Mouse (Mus musculus): ENCODE data around the gene Pdzd7.
"Not testable (repeated sequence)": the region's sequence is repeated elsewhere in the genome, so short reads cannot be mapped to it uniquely, and the experiment has no call there.

Gene Pdzd7

GRCm38 (mm10) chr19:45058841-45059240 lies 13.3 kb upstream of the Pdzd7 start:
- intact Hi-C loops (cut with DNase I), result no loop called here

DNA sequence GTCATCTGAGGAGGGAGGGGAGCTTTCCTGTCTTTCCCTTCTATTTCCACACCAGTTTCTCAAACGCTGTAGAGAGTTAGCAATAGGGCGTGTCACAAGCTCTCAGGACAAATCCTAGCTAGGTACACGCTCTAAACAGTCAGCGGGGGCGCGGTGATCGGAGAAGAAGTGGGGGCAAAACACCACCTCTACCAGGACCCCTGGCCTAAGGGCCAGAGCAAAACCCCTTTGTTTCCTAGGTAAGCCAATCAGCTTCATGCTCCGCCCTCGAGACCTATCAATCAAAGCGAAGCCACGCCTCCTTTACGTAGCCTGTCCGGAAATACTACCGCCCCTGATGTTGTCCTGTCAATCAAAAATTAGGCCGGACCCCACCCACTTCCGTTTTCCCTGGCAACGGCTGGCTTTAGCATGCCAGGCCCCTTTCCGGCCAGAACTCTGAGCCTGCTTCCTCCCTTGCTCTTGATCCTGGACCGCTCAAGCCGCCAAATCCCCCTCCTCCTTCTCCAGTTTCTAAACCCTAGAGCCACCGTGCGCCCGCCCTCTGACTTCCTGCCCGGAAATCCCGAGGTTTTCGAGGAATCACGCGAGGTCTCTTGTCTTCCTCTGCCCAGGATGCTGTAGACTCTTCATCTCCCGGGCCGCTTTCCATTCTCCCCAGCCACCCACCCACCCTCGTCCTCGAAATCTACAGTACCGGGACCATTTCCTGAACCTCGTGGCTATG lies 12.8 kb upstream of the Pdzd7 start:
- intact Hi-C loops (cut with DNase I), result no loop called here

DNA sequence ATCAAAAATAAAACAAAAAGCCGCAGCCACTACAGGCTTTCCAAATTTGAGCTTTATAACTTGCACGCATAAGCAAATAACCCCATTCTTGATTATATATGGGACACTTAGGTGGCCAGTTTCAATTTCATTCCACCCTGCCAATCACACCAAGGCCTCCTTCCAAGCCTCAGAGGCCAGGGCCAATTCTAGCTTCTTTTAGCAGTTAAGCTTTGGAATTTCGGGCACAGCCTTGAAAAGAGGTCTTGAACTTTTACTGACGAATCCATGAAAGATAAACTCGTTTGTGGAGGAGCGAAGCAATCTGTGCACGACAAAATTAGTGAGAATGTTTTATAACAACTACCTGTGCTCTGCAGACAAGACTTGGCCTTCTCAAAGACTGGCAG lies 12.2 kb upstream of the Pdzd7 start:
- intact Hi-C loops (cut with DNase I), result no loop called here

DNA sequence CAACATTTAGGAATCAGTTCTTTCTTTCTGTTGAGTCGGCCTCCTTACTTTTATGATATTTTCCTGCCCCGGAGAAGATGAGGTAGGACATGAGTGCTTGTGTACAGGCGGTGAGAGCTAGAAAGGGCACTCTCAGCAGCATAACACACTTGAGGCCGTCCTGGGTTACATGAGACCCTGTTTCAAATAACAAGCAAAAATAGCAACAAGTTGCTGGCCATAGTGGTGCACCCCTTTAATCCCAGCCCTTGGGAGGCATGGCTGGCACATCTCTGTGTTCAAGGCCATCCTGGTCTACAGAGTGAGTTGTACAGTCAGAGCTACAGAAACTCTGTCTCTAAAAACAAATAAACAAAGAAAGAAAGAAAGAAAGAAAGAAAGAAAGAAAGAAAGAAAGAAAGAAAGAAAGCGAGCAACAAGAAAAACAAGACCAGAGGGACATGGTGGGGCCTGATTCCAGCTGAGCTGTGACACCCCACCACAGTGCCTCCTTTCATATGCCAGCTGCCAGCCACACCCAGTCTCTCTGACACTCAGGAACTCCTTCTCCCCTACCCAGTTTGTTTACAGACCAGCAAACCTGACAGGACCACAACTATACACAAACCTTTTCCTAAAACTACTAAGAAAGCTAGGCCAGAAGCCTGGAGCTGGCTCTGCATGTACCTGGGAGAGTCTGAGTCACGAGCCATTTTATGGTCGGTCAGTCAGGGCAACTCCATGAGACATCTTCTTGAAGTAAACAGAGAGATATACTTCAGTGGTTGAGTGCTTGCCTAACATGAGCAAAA lies 11.6 kb upstream of the Pdzd7 start:
- intact Hi-C loops (cut with DNase I), result no loop called here

DNA sequence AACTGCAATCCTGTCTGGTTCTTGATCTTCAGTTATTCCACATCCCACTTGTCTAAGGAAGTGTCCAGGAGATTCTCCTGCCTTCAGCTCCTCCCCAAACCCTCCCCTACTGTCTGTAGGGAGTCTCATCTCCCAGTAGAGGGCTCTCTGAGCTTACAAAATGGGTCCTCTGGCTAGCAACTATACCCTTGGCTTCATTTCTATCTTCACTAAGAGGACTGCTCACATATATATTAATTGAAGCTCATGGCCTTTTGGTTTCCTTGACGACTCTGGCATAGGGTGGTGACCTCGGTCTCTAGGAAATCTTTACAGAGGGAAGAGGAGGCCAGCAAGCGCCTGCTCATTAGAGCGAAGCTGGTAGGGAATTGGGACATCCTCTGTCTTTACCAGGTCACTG lies 10.8 kb upstream of the Pdzd7 start:
- intact Hi-C loops (cut with DNase I), result no loop called here

GRCm38 (mm10) chr19:45054892-45055690 lies 9.6 kb upstream of the Pdzd7 start:
- intact Hi-C loops (cut with DNase I), result no loop called here

GRCm38 (mm10) chr19:45053451-45053850 lies 7.9 kb upstream of the Pdzd7 start:
- intact Hi-C loops (cut with DNase I), result no loop called here

- intact Hi-C loops (cut with DNase I), result no loop called here
Measured at GRCm38 (mm10) chr19:45049523-45049922, 4.0 kb upstream of the Pdzd7 start.

DNA sequence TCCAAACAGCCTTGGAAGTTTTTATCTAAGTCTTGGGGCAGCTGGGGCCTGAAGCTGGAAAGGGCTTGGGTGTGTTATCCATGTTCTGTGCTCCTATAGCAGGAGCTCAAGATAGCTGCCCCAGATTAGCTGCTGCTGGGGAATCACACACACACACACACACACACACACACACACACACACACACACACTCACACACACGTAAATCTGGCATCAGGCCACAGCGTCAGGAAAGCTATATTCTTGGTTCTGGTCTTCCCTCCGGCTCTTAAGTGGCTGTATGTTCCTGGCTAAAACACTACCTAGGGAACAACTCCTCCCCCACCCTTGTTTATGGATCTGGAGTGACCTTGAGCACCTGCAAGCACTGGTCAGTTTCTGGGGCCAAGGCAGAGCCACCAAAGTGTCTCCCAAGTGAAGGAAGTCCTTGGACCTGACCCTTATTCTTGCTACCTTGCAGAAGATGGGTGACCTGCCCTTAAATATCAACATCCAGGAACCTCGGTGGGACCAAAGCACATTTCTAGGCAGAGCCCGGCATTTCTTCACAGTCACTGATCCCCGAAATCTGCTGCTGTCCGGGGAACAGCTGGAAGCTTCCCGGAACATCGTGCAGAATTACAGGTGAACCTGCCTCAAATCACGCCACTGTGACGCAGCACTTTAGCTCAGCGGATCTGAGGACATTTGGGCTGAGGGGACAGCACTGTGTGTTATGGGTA lies 3.3 kb upstream of the Pdzd7 start:
- intact Hi-C loops (cut with DNase I), result no loop called here

DNA sequence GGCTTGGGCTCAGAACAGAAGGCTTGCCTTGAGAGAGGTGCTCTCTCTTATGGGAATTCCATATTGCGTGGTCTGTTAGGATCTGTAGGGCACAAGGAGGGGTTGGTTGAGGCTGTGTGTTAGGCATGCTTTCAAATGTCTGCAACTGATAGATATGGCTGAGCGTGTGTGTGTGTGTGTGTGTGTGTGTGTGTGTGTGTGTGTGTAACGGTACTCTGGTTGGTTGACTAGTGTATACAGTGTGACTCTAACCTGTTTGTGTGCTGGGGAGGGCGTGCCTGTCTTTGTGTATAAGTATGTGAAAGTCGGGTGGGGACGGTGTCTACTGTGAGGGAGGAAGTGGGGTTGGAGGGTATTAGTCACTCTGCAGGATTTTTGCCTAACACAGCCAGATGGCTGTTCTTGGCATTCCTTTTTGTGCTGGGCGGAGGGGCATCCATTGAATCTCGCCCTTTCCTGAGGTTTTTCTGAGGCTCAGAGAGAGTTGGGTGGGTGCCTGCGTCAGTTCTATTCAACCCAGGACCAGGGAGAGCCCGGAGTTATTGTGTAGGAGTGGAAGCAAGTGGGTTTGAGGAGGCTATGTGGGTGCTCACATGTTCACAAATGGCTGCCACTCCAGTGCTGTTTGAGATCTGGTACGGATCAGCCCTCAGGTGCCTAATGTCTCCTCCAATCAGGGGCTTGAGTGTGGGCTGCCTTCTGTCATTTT lies 2.6 kb upstream of the Pdzd7 start:
- intact Hi-C loops (cut with DNase I), result no loop called here

- intact Hi-C loops (cut with DNase I), result no loop called here
Measured at GRCm38 (mm10) chr19:45047417-45047934, 2.0 kb upstream of the Pdzd7 start, which contains the start of gene Sfxn3. Sfxn3 (plus strand) TSS chr19:45047503.

DNA sequence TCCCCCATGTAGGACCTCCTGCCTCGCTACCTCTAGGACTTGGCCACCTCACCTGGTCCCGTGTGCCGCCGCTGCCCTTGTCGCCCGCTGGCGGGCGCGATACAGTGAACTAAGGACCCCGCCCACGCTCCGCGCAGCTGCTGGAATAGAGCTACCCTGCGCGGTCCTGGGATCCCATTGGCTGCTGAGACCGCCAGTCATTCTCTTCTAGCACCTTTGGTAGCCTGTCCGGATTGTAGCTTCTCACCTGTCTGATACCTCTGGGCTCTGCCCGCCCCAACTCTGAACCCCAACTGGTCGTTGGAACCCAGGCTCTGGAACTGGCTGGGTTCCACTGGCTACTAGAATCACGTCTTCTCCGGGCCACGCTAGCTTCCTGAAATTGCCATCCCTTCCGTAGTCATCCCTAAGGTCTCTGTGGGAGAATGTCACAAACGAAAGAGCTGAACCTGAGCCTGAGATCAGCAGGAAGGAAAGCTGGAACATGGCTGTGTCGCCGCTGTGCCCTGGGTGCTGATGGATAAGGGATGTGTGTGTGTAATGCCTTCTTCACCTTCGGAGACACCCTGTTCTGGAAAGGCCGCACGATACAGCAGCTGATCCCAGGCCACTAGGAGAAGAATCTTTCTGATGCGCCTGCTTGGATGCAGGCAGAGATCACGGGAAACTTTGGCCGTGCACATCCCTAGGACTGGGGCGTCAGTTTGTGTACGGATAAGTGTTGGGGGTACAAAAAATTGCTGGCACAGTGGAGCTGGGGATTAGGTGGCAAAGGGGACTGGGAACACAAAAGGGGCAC lies 1.2 kb upstream of the Pdzd7 start:
- intact Hi-C loops (cut with DNase I), result no loop called here

DNA sequence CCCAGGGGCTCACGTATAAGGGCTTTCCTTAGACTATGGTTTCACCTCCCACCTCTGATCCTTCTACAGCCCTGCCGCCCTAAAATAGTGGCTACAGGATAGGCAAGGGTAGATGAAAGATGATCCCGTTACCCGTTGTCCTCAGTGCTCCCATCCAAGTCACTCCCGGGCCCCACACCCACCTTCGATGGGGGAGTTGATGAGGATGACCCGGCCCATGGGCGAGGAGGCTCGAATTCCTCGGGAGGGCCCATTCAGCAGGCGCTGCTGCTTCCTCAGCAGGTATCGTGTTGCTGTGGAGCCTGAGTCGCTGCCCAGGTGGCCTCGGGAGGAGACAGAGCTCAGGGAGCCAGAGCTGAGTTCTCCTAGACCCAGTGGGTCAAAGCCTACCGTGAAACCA lies 281 bp downstream of the Pdzd7 start:
- intact Hi-C loops (cut with DNase I), result no loop called here

GRCm38 (mm10) chr19:45044389-45044927 lies 1.1 kb downstream of the Pdzd7 start:
- intact Hi-C loops (cut with DNase I), result loop anchor here (5.0 kb wide), 1 partner anchor 42 kb away; no protein-coding TSS in a partner anchor

DNA sequence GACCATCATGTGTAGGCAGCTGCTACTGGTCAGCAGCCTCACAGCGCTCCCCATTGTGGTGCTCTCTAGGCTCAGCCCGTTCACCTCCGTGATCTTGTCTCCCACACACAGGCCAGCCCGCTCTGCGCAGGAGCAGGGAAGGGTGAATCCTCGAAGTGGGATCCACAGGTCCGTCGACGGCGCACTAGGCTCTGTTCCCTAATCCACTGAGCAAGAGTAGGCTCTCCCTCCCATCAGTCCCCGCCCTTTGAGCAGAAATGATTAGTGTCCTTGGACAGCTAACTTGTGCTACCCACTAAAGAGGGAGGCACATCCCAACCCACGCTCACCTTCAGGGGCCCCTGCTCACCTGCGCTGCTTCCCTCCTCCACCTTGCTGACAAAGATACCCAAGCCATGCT lies 5.3 kb downstream of the Pdzd7 start:
- intact Hi-C loops (cut with DNase I), result loop anchor here (5.0 kb wide), 1 partner anchor 38 kb away; no protein-coding TSS in a partner anchor

- intact Hi-C loops (cut with DNase I), result not testable (repeated sequence)
Measured at GRCm38 (mm10) chr19:45038198-45038597, 7.3 kb downstream of the Pdzd7 start.

- intact Hi-C loops (cut with DNase I), result no loop called here
Measured at GRCm38 (mm10) chr19:45036867-45037266, 8.7 kb downstream of the Pdzd7 start.

DNA sequence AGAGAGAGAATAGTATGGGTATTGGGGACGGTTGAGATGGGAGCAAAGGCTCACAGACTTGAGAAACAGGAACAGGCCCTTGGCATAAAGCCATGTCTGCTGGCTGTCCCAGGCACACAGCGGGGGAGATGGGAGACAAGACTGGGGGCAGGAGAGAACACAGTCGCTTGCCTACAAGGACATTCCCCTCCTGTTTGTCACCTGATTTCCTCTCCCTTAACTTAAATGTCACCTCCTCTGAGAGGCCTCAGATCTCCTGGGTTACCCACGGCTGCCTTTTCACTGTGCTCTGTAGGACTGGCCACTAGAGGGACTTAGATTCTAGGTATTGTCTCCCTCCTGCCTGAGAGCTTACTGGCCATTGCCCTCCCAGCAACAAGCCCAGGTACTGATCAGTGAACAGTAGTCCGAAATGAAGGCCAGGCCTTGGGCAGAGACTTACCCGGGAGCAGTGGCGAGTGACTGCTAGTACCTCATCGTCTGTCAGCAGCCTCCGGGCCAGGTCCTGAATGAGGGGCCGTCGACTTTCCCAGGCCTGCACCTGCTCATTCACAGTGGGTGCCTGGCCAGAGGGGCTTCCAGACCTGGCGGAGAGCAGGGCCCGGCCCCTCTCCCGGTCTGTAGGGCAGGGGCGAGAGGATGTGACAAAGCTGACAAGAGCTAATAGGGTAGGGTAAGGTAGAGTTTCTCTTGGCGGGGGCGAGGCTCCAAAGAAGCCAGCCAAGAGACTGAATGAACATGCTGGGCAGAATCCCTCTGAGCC lies 12.8 kb downstream of the Pdzd7 start:
- intact Hi-C loops (cut with DNase I), result no loop called here
